Mouse (Mus musculus) liver, adult 2 months (tissue): Measurements from ENCODE around the gene Cc2d1a.

ENCODE experiments used
- CTCF ChIP-seq: fragments of 200-500 bp; IDR thresholded peaks from 2 replicates; pipeline ENCODE4 v1.5.1; 2011; ENCODE audit warnings: low read depth, low read length, control low read depth
- POLR2A ChIP-seq: fragments of 200-500 bp; IDR thresholded peaks from 2 replicates; pipeline ENCODE4 v1.6.1; 2011; ENCODE audit warnings: low read length, control low read depth; ENCODE audit not compliant: insufficient read depth; ENCODE audit errors: extremely low read depth

- TF ChIP-seq CTCF (no peak), POLR2A (no peak)
Observed at GRCm38 (mm10) chr8:84182833-84183232, 35.1 kb upstream of the Cc2d1a start.
